Mouse (Mus musculus): Measurements from ENCODE around the gene Mllt6. TPM values are rescaled to one million over a fixed set of nuclear protein-coding genes. Genes with fewer than 3 reads are reported as not detected.
"Not testable (repeated sequence)": the region's sequence is repeated elsewhere in the genome, so short reads cannot be mapped to it uniquely, and the experiment has no call there.

Mllt6 gene
- polyA plus RNA-seq, 1 experiment from 2014 or later, result 3.4 TPM

- 1% methylated on average over 14 of the region's 14 CpGs for WGBS
- ATAC-seq (ENCODE audit: insufficient number of reproducible peaks, insufficient read depth, low FRiP score, low TSS enrichment), result no peak
- Histone ChIP-seq H3K27ac (peak overlapping the region; percentile 98), H3K27me3 (no peaks in the 10 kb centered on the region), H3K4me3 (peak overlapping the region; percentile 91), H3K4me1 (peaks cover 54% of the 10 kb centered on the region), H3K9me3 (no peaks in the 10 kb centered on the region), H3K9ac (peak overlapping the region; percentile 97), H3K4me2 (replicated peaks) (peak overlapping the region; percentile 89), H3K36me3 (peaks cover 5% of the 10 kb centered on the region)
These were observed 34.8 kb downstream of the Mllt6 start for GRCm38 (mm10) chr11:97697891-97698529.

GRCm38 (mm10) chr11:97698741-97699611 lies 35.8 kb downstream of the Mllt6 start:
- Histone ChIP-seq H3K27ac (peak overlapping the region; percentile 98), H3K4me3 (peak overlapping the region; percentile 91), H3K27me3 (no peaks in the 10 kb centered on the region), H3K4me1 (peaks cover 56% of the 10 kb centered on the region), H3K36me3 (no peaks in the 10 kb centered on the region), H3K9ac (peak overlapping the region; percentile 97), H3K4me2 (replicated peaks) (peak overlapping the region; percentile 89), H3K9me3 (no peaks in the 10 kb centered on the region)
- under 1% methylated on average over 63 of the region's 63 CpGs for WGBS
- peak; percentile 1; the same call in 1 of the 2 replicates for ATAC-seq (ENCODE audit: insufficient number of reproducible peaks, insufficient read depth, low FRiP score, low TSS enrichment)

DNA sequence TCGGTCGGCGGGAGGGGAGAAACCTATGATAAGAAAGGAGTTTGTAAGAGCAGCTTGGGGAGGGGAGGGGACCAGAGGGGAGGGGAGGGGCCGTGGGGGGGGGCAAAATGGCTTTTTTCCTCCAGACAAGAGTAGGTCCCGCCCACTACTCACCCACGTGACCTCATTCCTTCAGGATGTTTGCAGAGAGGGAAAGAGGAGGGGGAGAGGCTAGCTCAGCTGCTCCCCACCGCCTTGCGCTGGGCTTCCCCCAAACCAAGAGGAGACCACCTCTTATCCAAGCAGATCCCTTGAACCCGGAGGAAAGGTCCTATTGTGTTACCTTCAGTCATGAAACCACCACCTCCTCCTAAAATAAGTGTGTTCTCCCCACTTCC lies 36.4 kb downstream of the Mllt6 start:
- Histone ChIP-seq H3K27me3 (no peaks in the 10 kb centered on the region), H3K27ac (peak overlapping the region; percentile 98), H3K4me2 (replicated peaks) (peak overlapping the region; percentile 89), H3K36me3 (no peaks in the 10 kb centered on the region), H3K4me1 (peaks cover 55% of the 10 kb centered on the region), H3K4me3 (peak overlapping the region; percentile 91), H3K9ac (peak overlapping the region; percentile 97), H3K9me3 (no peaks in the 10 kb centered on the region)
- no peak for ATAC-seq (ENCODE audit: insufficient number of reproducible peaks, insufficient read depth, low FRiP score, low TSS enrichment)
- 0% methylated on average over 5 of the region's 9 CpGs for WGBS

DNA sequence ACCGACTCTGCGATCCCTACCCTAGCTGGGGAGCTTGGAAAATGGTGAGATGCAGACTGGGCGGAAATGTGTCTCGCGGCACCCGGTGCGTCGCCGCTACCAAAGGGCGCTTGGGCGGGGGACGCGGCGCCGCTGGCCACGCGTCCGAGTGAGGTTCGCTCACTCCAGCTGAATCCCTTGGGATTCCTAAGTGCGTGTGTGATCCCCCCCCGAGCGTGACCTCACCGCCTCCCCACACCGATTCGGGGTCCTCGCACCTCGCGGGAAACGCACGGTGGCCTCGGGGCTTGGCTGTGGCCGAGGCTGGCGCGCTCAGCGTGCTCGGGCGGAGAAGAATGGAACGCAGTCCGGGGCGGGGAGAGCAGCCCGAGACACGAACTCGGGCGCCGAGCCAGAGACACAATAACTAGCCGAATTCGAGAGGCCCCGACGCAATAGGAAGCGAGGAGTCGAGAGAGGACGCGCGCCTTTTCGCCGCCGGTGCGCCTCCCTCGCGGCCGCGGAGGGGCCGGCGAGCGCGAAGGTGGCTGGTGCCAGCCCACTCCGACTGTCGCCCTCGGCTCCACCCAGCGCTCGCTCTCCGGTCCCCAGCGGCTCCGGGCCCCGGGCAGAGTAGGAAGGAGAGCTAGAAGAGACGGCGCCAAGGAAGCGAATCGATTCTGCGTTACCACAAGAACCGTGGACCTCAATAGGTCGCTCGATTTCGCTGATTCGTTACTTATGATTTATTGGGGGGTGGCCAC lies 37.0 kb downstream of the Mllt6 start, which contains the start of gene Pcgf2:
TSS of gene Pcgf2 (minus strand) at position 495 of the 743 bp plus-strand sequence.
- Histone ChIP-seq H3K4me2 (replicated peaks) (peak within 1 kb of the TSS; percentile 89), H3K4me1 (peaks cover 49% of the 10 kb centered on the region), H3K27me3 (no peaks in the 10 kb centered on the region), H3K36me3 (no peaks in the 10 kb centered on the region), H3K4me3 (peak within 1 kb of the TSS; percentile 91), H3K27ac (peak within 1 kb of the TSS; percentile 98), H3K9me3 (no peaks in the 10 kb centered on the region), H3K9ac (peak within 1 kb of the TSS; percentile 97)
- no peak for ATAC-seq (ENCODE audit: insufficient number of reproducible peaks, insufficient read depth, low FRiP score, low TSS enrichment)
- WGBS, result under 1% methylated on average over 85 of the region's 85 CpGs

GRCm38 (mm10) chr11:97700746-97701580 lies 37.7 kb downstream of the Mllt6 start:
- Histone ChIP-seq H3K4me1 (peaks cover 42% of the 10 kb centered on the region), H3K27me3 (no peaks in the 10 kb centered on the region), H3K36me3 (0 out of 2 replicates have a peak, but pooled peaks cover 2% of the 10 kb centered on the region), H3K9me3 (no peaks in the 10 kb centered on the region), H3K4me2 (replicated peaks) (peak overlapping the region; percentile 89), H3K4me3 (peak overlapping the region; percentile 91), H3K27ac (peak overlapping the region; percentile 98), H3K9ac (peak overlapping the region; percentile 97)
- WGBS, result 19% methylated on average over 30 of the region's 30 CpGs
- ATAC-seq (ENCODE audit: insufficient number of reproducible peaks, insufficient read depth, low FRiP score, low TSS enrichment), result no peak

DNA sequence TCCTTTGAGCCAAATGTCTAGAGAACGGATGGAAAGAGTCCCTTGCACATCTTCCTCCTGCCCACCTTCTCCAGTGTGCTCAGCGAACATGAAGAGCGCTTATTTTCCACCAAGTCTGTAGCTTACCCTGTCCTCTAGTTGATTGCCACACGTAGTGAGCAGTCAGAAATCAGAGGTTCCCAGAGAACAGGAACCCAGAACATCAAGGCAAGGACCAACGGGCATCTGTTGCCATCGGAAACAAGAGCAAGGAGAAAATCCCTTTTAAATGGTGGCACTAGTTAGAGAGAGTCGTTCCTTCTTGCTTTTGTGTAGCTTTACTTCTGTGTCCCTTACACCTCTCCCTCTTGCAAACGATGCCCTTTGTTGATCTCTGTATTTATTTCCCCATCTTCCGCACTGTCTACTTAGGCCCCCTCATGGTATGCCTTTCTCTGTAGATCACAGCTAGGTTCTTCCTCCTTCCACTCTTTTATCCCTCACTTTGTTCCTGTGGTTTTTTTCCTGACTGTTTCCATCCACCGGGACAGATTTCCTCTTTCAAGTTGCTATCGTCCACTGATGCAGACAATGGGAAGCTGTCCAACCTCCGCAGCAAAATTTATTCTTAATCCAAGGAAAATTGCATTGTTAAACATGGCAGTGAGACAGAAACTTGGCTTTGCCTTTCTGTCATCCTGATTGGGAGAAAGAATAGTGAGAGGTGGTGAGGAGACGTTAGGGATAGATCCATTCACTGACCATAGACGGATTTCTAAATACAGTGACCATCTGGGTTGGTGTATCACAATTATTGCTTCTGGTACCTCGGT lies 38.6 kb downstream of the Mllt6 start:
- peak overlapping the region; percentile 91 for H3K4me3 ChIP-seq
- H3K9ac ChIP-seq, result no peak overlapping the region
- WGBS, result 50% methylated on average over 15 of the region's 15 CpGs
- H3K27ac ChIP-seq, result peak overlapping the region; percentile 84; the same call in 1 of the 2 replicates
- peaks cover 33% of the 10 kb centered on the region for H3K4me1 ChIP-seq
- peaks cover 10% of the 10 kb centered on the region for H3K36me3 ChIP-seq
- ATAC-seq (ENCODE audit: insufficient number of reproducible peaks, insufficient read depth, low FRiP score, low TSS enrichment), result no peak
- peak overlapping the region; percentile 89 for H3K4me2 ChIP-seq (replicated peaks)
- no peaks in the 10 kb centered on the region for H3K9me3 ChIP-seq
- H3K27me3 ChIP-seq, result no peaks in the 10 kb centered on the region

DNA sequence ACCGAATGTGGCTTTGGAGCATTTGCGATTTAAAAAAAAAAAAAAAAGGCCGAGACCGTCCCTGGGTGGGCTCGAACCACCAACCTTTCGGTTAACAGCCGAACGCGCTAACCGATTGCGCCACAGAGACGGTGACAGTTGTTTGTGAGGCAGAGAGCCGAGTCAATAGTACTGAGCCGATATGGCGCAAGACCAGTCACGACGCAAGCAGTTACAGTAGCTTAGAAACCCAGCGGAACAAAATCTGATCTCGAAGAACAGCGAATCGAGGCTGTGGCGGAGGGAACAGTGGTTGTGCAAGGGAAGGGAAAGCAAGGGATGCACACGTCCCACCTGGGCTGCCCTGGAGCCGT lies 39.2 kb downstream of the Mllt6 start:
- no peaks in the 10 kb centered on the region for H3K9me3 ChIP-seq
- under 1% methylated on average over 24 of the region's 24 CpGs for WGBS
- H3K4me2 ChIP-seq (replicated peaks), result peak overlapping the region; percentile 89
- H3K9ac ChIP-seq, result peak overlapping the region; percentile 56
- peaks cover 27% of the 10 kb centered on the region for H3K4me1 ChIP-seq
- peak overlapping the region; percentile 84 for H3K27ac ChIP-seq
- H3K27me3 ChIP-seq, result no peaks in the 10 kb centered on the region
- ATAC-seq (ENCODE audit: insufficient number of reproducible peaks, insufficient read depth, low FRiP score, low TSS enrichment), result no peak
- H3K4me3 ChIP-seq, result peak overlapping the region; percentile 91
- H3K36me3 ChIP-seq, result peaks cover 16% of the 10 kb centered on the region

DNA sequence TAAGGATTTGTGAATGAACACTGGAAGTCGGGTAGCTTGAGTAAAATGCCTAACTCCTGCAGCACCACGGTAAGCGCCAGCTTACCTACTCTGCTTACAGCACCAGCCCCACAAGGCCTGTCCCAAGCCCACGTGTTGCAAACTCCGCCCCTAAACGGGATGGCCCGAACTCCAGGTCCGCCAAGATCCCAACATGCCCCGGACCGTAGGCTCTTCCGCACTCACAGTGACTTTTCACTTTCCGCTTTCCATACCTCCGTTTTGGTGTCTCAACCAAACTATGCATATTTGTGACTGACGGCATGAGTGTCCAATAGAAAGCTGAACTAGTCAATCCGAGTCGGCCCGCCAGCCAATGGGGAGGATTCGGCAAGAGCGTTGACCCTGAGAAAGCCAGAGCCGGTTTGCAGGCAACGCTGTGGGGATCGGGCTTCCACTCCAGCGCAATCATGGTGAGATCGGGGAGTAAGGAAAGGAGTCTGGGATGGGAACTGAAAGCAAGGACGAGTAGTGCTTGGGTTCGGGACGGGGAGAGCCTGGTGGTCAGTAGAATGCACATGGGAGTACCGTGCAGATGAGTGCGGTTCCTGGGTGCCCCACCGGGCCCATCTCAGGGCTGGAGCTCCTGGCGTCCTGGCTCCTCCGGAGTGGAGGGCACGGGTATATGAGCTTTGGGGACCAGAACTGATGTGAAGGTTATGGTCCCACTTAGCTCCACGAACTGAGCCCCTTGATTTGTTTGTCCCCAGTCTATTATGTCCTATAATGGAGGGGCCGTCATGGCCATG lies 40.0 kb downstream of the Mllt6 start, which contains the start of gene Psmb3:
TSS of gene Psmb3 (plus strand) at position 361 of the 788 bp plus-strand sequence.
- peaks cover 21% of the 10 kb centered on the region for H3K36me3 ChIP-seq
- peak within 1 kb of the TSS; percentile 89 for H3K4me2 ChIP-seq (replicated peaks)
- peaks cover 21% of the 10 kb centered on the region for H3K4me1 ChIP-seq
- peak; percentile 85 for ATAC-seq (ENCODE audit: insufficient number of reproducible peaks, insufficient read depth, low FRiP score, low TSS enrichment)
- no peaks in the 10 kb centered on the region for H3K9me3 ChIP-seq
- H3K27ac ChIP-seq, result peak within 1 kb of the TSS; percentile 84
- H3K4me3 ChIP-seq, result peak within 1 kb of the TSS; percentile 91
- under 1% methylated on average over 35 of the region's 35 CpGs for WGBS
- H3K9ac ChIP-seq, result peak within 1 kb of the TSS; percentile 88
- H3K27me3 ChIP-seq, result no peaks in the 10 kb centered on the region

DNA sequence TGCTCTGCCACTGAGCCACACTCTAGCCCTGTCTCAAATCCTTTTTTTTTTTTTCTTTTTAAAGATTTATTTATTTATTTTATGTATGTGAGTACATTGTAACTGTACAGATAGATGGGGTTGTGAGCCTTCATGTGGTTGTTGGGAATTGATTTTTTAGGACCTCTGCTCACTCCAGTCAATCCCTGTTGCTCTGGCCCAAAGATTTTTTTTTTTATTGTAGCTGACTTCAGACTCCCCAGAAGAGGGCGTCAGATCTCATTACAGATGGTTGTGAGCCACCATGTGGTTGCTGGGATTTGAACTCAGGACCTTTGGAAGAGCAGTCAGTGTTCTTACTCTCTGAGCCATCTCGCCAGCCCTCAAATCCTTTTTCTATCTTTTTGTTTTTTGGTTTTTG lies 46.9 kb downstream of the Mllt6 start:
- not testable (repeated sequence) for H3K27me3 ChIP-seq; H3K27ac ChIP-seq; H3K9me3 ChIP-seq; H3K4me3 ChIP-seq; H3K9ac ChIP-seq; H3K4me1 ChIP-seq; H3K4me2 ChIP-seq (replicated peaks); ATAC-seq (ENCODE audit: insufficient number of reproducible peaks, insufficient read depth, low FRiP score, low TSS enrichment)
- 76% methylated on average over 2 of the region's 2 CpGs for whole genome bisulfite sequencing
- peaks cover 66% of the 10 kb centered on the region for H3K36me3 ChIP-seq

All from embryonic facial prominence, embryonic 12.5 days (tissue).